Mouse (Mus musculus) megakaryocyte progenitor cell, adult 5-6 weeks (primary cell): ENCODE data around the gene Nek6. TPM values are rescaled to one million over a fixed set of nuclear protein-coding genes. Genes with fewer than 3 reads are reported as not detected.

ENCODE experiments used
- ATAC-seq: replicated peaks from 2 replicates; pipeline ENCODE4 v1.8.0; 2016; ENCODE audit warnings: mild to moderate bottlenecking, moderate TSS enrichment, inconsistent platforms; ENCODE audit not compliant: poor library complexity
- total RNA-seq, 2 experiments: library from RNA; stranded (forward) in 1 of 2; stranded (reverse) in 1 of 2; fragments of 157-497, 149-512 nt in 1 of 2; fragments of 200-1000 nt in 1 of 2; gene quantifications; 2 replicates each; pipeline versions ENCODE4 v1.2.3 to v1.2.4; 2015 to 2017

Gene Nek6
- total RNA-seq, 2 experiments from 2014 or later = 4.4 to 18.2 TPM

DNA sequence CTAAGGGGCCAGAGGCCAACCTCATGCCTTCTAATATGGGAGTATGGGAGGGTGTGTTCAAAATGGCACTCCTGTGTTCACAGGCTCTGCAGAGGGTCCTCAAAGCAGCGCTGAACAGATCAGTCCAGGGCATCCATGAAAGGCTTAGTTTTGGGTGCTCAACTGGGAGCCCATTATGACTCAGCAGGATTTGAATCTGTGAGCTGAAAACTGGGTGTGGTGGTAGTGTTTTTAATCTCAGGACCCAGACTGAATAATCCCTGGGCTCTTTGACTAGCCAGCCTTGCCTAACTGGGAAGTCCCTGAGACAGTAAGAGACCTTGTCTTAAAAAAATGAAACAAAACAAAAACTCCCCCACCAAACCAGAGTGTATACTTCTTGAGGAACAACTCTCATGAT is 4.3 kb upstream of the Nek6 start:
- ATAC-seq = no peak

DNA sequence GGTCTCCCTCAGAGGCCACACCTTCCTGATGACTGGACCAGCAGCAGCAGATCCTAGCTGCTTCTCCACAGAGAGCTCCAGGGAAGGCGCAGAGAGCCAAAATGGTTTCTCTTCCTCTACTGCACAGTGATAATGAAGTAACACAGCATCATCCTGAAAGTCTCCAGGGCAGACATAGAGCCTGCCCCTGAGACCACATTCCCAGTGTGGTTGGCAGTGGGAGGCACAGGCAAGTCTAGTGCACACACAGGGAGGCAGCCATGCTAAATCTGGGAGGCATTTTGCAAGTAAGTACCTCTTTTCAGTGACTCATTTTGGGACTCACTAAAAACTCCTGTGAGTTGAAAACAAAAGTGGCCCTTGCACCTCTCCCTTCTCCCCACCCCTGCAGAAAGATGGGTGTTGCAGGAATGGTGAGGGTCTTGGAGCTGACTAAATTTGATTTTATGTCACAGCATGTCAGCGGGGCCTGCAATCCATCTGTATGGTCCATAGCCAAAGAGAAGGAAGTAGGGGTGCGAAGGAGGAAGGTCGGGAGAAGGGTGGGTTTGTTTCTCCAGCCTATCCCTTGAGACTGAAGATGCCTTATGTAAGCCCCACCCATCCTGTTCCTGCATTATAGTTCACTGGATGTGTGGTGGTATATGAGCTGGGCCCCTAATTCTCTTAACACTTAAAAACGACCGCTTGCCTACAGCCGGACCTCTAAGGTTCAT is 2.3 kb upstream of the Nek6 start:
- ATAC-seq = peak; percentile 20

DNA sequence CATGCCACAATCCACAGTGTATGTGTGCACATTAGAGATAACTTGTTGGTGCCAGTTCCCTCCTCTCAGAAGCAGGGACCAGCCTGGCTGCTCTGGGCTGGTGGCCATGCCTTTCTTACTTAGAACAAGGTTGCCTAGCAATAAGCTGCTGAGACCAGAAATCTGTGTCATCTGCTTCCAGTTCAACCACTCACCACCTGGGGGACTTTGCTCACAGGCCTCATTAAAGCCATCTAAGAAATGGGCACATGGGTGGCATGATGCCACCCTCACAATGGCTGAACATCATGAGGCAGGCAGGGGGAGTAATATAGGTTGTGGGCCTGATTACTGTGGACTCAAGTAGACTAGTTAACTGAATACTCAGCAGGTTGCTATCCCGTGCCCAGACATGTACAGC is 1.3 kb upstream of the Nek6 start:
- peak; percentile 19; the same call in 1 of the 2 replicates for ATAC-seq

DNA sequence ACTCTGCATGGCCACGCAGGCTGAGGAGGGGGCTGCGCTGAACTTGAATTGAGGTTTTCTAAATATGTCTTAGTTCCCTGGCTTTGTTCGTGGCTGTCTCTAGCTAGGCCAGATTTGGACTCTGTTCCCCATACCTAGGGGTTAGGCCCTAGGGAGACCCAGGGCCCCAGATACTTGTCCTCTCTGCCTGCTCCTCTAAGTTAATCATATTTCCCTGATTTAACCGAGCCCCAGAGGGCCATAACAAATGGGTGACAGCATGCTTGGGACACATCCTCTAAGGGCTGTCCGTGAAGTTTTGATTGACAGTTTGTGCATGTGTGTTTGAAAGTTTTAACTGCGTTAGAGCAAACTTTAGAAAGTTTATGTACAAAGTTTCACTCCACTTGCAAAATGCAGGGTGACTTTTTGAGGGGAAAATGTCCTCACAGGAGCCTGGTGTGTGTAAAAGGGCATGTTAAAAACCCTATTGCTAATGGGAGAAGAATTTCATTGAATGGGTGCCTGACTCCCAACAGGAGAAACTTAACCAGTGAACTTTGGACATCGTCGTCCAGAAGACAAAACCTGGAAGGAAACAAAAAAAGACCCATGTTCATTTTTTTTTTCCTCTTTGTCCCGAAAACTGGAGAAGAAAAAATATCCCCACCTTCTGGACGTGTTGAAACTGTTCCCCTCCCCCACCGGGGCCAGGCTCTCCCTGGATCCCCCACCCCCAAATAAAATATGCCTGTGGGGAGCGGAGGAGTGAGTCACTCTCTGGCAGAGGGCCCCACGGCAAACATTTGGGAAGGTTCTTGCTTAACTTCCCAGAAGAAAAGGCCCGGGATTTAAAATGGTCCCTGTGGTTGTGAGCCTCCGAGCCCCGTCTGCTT is 1.1 kb downstream of the Nek6 start:
- ATAC-seq = no peak

DNA sequence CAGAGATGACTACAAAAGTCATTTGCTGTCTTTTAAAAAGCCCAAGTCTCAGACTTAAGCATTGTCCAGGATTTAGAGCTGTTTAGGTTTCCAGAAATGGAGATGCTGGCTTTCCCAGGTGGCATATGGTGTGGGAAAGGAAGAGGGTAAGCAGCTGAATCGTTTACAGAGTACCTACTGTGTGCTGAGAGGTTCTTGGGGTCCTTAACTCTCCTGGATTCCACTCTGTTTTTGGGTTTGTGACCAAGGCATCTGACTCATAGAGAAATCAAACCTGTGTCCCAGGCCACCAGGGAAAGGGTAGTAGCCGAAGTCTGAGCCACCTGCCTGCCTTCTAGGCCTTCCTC is 1.7 kb downstream of the Nek6 start:
- no peak for ATAC-seq

DNA sequence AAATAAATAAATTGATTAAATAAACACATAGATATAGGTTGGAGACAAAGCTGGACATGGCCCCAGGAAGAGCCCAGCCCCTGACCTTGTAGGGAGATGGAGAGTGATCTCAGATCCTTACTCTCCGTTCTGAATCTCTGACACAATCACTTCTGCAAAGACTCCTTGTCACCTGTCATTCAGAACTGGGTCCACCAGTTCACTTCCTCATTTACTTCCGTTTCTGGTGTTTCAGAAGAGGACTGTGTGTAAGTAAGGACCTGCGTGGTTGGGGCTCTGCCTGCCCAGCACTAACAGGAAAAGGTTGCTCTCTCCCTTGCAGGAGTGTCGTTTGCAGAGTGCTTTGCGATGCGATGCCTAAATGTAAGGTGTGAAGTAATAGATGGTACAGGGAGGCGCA is 3.0 kb downstream of the Nek6 start:
- peak; percentile 87 for ATAC-seq

DNA sequence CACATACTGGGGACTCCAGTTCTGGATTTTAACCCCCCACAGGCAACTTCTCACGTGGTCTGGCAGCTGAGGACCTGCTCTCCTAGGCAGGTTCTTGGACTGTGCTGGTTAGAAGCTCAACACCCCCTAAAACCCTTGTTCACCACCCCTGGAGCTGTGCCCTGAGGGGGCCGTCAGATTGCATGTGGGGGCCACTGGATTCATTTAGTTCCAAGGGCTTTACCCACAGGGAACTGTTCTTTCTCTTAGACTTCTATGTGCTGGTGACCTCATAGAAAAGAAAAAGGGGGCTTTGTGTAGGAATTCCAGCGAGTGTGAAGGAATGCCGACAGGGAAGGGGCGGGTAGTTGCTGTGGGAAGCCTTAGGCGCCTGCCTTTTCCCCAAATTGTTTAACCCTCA is 4.0 kb downstream of the Nek6 start:
- no peak for ATAC-seq

DNA sequence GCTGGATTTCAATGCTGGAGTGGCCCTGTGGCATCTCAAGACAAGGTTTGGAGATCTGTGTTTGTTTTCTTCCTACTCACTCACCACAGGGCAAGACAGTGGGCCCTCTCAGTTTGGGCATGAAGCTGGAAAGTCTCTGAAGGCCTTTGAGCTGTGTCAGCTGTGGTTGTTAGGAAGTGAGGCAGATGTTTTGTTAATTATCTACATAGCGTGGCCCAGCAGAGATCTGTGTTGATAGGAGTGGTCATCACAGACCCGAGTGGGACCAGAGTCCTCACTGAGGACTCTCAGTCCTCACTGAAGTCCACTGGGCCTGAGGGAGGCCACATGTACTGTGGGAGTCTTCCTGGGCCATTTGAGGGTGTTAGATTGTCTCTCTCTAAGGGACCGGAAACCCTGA is 5.0 kb downstream of the Nek6 start:
- no peak for ATAC-seq

DNA sequence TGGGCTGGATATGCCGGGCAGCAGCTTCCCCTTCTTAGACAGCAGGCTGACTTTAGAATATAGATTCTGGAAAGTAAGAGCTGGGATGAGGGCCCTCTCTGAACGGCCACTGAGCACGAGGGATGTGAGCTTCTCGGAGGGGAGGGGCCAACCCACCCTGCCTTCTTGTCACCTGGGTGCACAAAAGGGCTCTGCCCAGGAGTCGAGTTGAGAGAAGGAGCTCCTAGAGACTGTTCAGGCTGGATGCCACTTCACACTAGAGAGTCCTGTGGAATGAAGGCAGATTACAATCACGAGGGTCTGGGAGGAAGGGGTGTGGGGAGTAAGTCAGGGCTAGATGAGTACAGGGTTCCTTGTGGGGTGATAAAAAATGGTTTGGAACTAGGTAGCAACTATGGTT is 5.6 kb downstream of the Nek6 start:
- ATAC-seq = no peak

DNA sequence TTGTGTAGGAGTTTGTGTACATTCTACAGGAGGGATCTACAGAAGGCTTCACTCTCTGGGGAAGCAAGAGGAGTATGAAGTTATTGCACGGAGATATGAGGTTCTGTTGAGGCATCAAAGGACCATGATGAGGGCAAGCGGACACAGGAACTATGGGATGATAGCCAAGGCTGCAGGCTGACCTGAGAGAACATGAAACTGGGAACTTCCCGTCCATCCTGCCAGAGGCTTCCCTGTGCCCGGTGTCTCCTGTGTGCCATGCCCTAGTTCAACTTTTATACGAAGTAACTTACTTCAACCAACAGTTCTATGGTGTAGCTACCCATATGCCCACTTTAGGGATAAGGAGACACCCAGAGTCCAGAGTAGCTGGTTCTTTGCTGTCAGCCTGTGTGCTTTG is 7.3 kb downstream of the Nek6 start:
- ATAC-seq = no peak

DNA sequence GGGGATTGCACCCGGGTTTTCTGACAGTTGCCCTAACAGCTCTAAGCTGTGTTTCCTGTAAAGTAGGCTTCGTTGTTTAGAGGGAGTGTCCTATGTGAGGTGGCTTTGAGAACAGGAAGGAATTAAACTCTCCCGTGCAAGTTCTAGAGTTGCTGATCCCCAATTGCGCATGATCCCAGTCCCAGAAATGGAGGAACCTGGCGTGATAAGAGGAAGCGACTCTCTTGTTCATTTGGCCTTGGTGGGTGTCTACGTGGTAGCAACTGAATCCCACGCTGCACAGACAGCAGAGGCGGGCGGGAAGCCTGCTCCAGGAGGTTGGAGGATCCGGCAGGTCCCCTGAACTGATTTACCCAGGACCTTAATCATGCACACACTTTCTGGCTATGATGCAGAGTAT is 8.5 kb downstream of the Nek6 start:
- peak; percentile 80 for ATAC-seq

DNA sequence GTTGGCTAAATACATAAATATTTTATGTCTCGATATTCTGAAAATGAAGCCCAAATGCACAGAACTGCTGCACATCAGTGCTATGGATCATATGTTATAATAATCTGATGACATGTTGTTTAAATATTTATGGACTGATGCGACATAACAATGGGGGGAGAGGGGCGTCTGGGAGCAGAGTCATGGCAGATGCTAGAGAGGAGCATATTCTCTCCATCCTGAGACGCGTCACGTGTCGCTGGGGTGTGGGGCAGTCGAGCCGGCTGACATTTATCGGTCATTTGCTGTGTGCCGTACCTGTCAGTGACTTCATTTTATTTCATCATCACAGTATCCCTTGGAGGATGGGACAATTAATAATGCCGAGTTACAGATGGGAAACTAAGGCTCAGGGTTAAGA is 10.2 kb downstream of the Nek6 start:
- no peak for ATAC-seq

DNA sequence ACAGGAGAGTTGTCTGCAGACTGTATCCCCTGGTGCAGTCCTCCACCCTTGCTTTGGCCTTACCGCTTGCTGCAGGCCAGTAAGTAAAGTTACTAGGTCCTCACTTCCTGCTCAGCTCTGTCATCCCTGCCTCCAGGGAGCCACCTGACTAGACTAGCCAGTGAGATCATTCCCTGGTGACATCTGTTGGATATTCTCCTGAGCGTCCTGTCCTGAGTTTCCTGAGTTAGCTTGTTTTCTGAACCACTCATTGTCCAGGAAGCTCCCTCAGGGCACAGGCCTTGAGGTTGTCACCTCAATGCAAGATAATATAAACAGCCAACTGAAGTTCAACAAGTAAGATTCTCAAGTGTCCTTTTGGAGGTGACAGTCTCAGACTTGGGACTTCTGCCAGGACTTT is 10.9 kb downstream of the Nek6 start:
- no peak for ATAC-seq

DNA sequence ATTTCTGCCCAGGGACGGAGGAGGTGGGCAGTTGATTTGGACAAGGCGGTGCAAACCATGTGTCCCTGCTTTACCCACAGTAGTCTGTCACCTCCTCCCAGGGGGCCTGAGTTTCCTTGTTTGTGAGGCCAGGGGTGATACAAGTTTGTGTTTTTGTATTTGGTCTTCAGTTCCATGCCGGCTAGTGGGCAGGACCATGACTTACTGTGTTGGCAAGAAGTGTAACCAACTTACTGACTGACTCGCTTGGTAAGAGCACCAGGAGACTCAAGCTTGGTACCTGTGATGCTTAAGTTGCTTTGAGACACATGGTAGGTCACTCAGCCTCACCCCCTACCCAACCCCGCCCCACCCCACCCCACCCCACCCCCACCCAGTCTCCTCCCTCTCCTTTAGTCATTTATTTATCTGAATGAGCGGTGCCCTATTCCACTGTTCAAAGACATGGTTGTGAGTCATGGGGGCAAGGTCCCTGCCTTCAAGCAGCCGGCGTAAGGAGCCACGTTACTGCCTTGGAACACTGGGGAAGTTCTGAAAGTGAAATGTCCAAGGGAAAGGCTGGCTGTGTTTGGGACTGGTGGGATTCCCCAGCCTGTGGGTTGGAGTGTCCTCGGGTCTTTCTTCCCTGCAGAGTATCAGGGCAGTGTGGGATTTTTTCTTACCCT is 12.5 kb downstream of the Nek6 start:
- no peak for ATAC-seq

DNA sequence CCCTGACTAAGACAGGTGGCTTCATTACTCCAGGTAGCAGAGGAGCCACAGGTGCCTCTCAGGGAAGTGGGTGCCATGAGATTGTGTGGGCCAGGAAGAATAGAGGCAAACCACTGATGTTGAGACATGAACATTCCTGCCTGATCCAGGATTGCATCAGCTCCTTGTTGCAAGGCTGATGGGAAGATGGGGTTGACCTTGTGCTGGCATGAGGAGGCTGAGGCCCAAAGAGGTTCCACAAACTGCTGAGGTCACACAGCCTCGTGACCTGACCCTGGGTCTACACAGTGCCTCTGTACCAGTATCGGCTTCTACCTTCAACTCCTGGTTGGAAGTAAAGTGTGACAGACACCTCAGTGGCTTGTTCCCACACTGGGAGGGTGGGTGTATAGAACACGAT is 13.6 kb downstream of the Nek6 start:
- ATAC-seq = no peak

DNA sequence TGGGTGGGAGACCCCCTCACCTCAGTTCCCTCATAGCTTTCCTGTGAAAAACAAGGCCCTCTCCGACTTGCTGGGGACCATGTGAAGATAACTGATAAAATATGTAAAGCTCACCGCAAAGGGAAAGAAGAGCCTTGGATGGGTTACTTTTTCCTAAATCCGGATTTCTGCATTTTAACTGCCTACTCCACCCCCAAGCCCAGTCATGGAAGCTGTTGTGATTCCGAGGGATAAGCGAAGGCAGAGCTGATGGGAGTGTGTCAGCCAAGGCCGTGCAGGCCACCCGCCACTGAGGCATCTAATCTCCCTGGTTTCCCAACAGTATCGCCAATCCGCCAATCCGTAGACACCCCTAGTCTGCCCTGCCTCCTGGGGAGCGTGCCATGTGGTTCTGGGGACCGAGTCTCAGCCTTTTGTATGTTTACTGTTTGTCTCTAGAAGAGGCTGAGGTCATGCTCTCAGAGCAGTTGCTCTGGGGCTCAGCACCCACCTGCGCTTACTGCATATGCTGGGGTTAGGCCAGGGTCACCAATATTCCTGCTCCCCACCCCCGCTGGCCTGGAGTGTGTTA is 18.2 kb downstream of the Nek6 start:
- no peak for ATAC-seq

DNA sequence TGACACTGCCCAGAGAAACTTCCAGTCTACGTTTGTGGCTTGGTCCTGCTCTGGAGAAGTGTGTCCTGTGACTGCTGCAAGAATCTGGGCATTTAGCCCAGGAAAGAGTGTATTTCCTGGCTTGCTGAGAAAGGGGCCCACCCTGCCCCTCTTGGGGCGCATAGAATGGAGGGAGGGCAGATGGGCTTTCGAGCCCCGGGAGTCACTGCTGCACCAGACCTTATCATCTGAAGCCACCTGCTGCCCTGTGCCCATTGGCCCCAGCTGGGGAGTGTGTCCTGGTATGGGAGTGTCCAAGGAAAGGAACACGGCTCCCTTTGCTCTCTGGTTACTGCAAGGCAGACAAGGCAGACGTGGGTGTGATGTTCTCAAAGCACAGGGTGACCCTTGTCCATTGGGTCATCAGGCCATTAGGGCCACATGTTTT is 19.5 kb downstream of the Nek6 start:
- ATAC-seq = peak; percentile 71

DNA sequence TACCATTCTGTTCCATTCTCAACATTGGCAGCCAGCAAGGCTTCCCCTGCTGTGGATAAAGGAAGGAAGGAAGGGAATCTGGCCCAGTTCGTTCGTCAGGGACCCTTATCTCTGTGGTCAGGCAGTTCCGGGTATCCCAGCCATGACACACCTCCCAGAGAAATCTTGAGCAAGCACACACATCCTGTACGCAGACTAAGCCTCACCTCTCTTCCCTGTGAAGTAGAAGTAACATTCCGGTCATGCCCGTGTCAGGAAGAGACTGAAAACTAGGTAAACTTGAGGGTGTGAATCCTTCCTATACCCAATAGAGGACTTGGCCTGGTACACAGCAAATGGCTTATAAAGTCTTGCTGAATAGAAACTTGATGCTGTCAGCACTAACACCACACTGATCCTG is 21.9 kb downstream of the Nek6 start:
- ATAC-seq = peak; percentile 43

DNA sequence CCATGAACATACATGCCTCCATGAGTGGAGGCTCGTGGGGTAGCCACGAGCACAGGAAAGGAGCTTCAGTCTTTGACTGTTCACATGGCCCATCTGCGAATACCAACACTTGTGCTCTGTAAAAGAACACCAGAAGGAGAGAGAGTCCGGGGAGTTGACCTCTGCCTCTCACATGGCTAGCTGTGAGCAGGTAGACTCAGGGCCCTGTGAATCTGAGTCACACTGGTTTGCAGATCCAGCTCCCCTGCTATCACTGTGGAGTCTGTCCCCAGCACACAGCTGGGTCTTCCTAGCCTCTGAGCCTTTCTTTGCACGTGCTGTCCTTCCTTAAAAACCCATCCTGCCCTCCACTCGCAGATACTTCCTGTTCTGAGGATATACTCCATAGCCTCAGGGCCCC is 22.3 kb downstream of the Nek6 start:
- ATAC-seq = no peak

DNA sequence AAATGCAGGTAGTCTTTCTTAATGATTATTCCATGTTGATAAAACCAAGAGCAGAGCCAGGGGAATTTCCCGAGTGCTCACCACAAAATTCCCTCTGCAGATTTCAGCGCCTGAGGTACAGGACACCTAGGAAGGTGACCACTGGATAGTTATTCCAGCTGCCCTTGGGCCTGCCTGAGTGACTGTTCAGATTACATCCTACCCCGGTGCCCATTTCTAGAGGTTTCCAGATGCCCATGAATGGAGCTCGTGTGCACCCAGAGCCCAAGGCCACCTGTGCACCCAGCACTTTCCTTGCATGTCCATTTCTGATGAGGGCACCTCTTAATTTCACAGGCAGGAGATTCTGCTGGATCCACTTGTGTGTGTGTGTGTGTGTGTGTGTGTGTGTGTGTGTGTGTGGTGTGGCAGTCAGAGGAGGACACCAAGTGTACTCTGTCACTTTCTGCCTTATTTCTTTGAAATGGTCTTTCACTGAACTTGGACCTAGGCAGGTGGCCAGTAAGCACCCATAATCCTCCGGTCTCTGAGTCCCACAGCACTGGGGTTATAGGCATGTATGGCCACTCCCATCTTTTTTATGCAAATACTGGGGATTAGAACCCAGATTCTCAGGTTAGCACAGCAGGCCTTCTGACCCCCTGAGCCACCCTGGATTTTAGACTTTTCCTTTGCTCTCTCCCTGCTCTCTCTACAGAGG is 22.9 kb downstream of the Nek6 start:
- ATAC-seq = no peak

DNA sequence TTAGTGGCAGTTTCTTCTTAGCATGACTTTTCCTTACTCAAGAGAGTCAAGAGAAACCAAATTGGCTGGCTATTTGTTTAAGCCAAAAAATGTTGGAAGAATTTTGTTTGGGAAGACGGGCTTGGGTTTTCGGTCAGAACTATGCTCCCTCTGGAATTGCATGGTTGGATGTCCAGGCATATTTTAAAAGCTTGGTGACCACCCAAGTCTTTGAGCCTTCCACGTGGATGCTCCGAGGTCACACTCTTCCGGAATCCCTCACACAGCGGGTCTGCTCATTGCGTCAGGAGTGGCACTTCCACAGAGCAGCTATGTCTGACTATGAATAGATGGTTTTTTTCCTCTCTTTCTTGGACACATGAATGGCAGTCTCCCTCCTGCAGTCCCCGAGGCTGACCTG is 23.6 kb downstream of the Nek6 start:
- ATAC-seq = no peak
